Mouse (Mus musculus) heart, adult 9 months (tissue): Measurements from ENCODE around the gene Olfr824.
"Not testable (repeated sequence)": the region's sequence is repeated elsewhere in the genome, so short reads cannot be mapped to it uniquely, and the experiment has no call there.

Experiments used
- DNase-seq, 2 experiments: peaks; one replicate each; pipeline ENCODE4 v3.0.0; 2022; ENCODE audit warnings: low spot score in 2 of 2

Gene Olfr824

GRCm38 (mm10) chr10:130129900-130130299 lies at the start of gene Olfr824:
Gene Olfr824 (minus strand): TSS chr10:130130000.
- not testable (repeated sequence) for DNase-seq

- DNase-seq = no peak
Measured at GRCm38 (mm10) chr10:130166666-130167065, 36.9 kb upstream of the Olfr824 start, which contains the start of gene Olfr825. Gene Olfr825 (minus strand): TSS chr10:130166766.

- no peak for DNase-seq
Measured at GRCm38 (mm10) chr10:130165196-130165595, 35.4 kb upstream of the Olfr824 start.

GRCm38 (mm10) chr10:130144121-130144520 lies 14.3 kb upstream of the Olfr824 start:
- DNase-seq = no peak

- not testable (repeated sequence) for DNase-seq
Measured at GRCm38 (mm10) chr10:130142481-130142880, 12.7 kb upstream of the Olfr824 start.

- DNase-seq = no peak
Measured at GRCm38 (mm10) chr10:130134811-130135210, 5.0 kb upstream of the Olfr824 start.

GRCm38 (mm10) chr10:130116045-130116444 lies 13.8 kb downstream of the Olfr824 start:
- not testable (repeated sequence) for DNase-seq

GRCm38 (mm10) chr10:130115283-130115682 lies 14.5 kb downstream of the Olfr824 start, which contains the start of gene Olfr823:
Gene Olfr823 (minus strand): TSS chr10:130115383.
- not testable (repeated sequence) for DNase-seq

GRCm38 (mm10) chr10:130096104-130096503 lies 33.7 kb downstream of the Olfr824 start:
- no peak for DNase-seq

GRCm38 (mm10) chr10:130092838-130093440 lies 36.9 kb downstream of the Olfr824 start:
- DNase-seq = no peak
